Mouse (Mus musculus): ENCODE measurements at regions not wholly inside any gene's neighbourhood (a gene's known extent, or its start where the extent isn't known, plus 50 kb on each side); places are given as distances from the start of the nearest gene placed in this dataset.

GRCm38 (mm10) chr3:8736239-8736953 lies 873.5 kb downstream of the Zfp704 start:
- 42% methylated on average over 10 of the region's 10 CpGs for WGBS (ENCODE audit: insufficient replicate concordance)
- no peaks in the 10 kb centered on the region for H3K9me3 ChIP-seq (replicated peaks)
- ATAC-seq (ENCODE audit: insufficient read depth), result no peak
- H3K9ac ChIP-seq, result no peak overlapping the region
- H3K4me1 ChIP-seq (replicated peaks), result no peaks in the 10 kb centered on the region
- no peaks in the 10 kb centered on the region for H3K36me3 ChIP-seq (replicated peaks)
- H3K4me2 ChIP-seq, result no peak overlapping the region
- H3K27me3 ChIP-seq, result no peaks in the 10 kb centered on the region
- no peak overlapping the region for H3K27ac ChIP-seq (replicated peaks)
- no peak overlapping the region for H3K4me3 ChIP-seq (replicated peaks)

DNA sequence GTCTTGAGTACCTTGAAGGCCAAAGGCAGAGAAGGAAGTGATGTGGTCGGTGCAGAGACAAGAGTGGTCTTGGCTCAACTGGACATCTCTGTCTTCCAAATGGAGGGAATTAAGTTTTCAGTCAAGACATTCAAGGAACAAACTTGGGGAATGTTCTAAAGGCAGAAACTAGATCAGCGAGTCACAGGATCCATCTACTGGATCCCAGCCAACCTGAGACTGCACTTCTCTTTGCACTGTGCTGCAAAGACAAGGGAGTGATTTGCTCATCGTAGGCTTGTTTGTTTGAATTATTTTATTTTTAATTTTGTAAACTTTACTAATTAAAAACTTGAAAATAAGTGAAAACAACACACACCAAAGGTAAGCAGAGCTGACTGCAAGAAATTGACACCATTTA lies 875.8 kb downstream of the Zfp704 start:
- no peak overlapping the region for H3K27ac ChIP-seq (replicated peaks)
- no peaks in the 10 kb centered on the region for H3K9me3 ChIP-seq (replicated peaks)
- H3K4me2 ChIP-seq, result no peak overlapping the region
- no peaks in the 10 kb centered on the region for H3K27me3 ChIP-seq
- H3K36me3 ChIP-seq (replicated peaks), result no peaks in the 10 kb centered on the region
- 52% methylated on average over 3 of the region's 3 CpGs for WGBS (ENCODE audit: insufficient replicate concordance)
- no peak overlapping the region for H3K9ac ChIP-seq
- H3K4me3 ChIP-seq (replicated peaks), result no peak overlapping the region
- no peak for ATAC-seq (ENCODE audit: insufficient read depth)
- no peaks in the 10 kb centered on the region for H3K4me1 ChIP-seq (replicated peaks)

DNA sequence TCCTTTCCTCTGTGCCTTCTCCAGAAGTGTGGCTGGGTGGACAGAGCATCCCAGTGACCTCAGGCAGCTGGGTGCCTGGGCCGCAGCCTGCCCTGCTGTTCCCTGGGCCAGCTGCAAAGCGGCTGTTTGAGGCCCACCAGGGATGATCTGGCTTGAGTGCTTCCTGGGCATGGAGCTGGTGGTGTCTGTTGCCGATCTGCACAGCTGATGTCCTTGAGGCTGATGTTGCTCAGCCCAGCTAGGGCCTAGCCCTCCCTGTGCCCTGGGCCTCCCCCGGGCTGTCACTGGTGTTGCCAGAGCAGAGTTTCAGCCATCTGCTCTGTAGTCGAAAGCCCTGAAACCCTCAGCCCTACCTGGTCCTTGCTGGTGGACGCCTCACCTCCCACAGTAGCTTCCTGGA lies 878.5 kb downstream of the Zfp704 start:
- Histone ChIP-seq H3K27me3 (no peaks in the 10 kb centered on the region), H3K27ac (replicated peaks) (no peak overlapping the region), H3K9ac (no peak overlapping the region), H3K4me2 (no peak overlapping the region), H3K4me1 (replicated peaks) (no peaks in the 10 kb centered on the region), H3K4me3 (replicated peaks) (no peak overlapping the region), H3K36me3 (replicated peaks) (no peaks in the 10 kb centered on the region), H3K9me3 (replicated peaks) (no peaks in the 10 kb centered on the region)
- 61% methylated on average over 6 of the region's 6 CpGs for WGBS (ENCODE audit: insufficient replicate concordance)
- no peak for ATAC-seq (ENCODE audit: insufficient read depth)

DNA sequence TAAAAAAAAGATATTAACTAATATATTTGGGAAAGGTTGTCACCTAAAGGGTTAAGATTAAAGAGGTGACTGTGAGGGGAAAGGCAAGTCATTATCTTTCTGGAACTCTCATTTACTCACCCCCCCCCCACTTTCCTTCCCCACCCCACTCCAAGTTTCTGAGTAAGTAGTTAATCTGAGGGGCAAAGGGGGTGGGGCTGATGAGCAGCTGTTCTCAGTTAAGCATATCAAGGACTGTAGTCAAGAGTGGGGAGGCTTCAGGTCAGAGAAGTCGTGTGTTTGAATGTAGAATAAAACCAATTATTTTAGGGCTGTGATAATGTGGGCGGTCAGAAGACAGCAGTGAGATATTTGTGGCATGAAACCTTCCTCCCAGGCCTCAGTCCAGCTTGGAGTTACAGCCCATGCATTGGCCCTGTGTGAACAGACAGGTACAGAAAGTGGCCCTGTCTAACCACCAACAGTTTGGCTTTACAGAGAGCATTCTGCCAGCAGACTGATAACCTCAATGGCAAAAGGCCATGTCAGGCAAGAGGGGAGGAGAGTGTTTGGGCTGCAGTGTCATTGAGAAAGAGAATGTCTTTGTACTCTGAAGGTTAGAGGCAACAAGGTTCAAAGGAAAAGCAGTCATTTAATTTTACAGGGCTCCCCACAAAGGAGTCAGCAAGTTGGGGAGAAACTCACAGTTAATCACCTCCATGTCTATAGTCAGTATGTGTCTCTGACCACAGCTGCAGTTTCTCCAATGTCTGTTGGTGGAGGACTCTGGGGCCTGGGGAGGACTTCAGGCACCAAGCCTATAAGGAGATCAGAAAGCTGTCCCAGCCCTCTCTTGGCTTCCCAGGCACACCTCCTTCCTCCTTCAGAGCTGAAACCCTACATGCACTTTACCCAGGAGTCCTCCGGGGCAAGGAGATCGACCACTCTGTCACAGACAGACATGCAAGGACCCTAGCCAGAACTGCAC lies 888.0 kb downstream of the Zfp704 start:
- Histone ChIP-seq H3K27me3 (peaks cover 23% of the 10 kb centered on the region), H3K4me3 (replicated peaks) (no peak overlapping the region), H3K9ac (no peak overlapping the region), H3K4me2 (no peak overlapping the region), H3K36me3 (replicated peaks) (no peaks in the 10 kb centered on the region), H3K27ac (replicated peaks) (no peak overlapping the region; the same call in 1 of the 2 replicates), H3K4me1 (replicated peaks) (peaks cover 25% of the 10 kb centered on the region), H3K9me3 (replicated peaks) (no peaks in the 10 kb centered on the region)
- ATAC-seq (ENCODE audit: insufficient read depth), result peak; percentile 66
- 28% methylated on average over 4 of the region's 4 CpGs for WGBS (ENCODE audit: insufficient replicate concordance)

GRCm38 (mm10) chr3:8720586-8721100 lies 889.2 kb downstream of the Zfp704 start:
- no peak overlapping the region for H3K4me3 ChIP-seq (replicated peaks)
- H3K4me1 ChIP-seq (replicated peaks), result peaks cover 31% of the 10 kb centered on the region
- WGBS (ENCODE audit: insufficient replicate concordance), result 49% methylated on average over 7 of the region's 7 CpGs
- ATAC-seq (ENCODE audit: insufficient read depth), result no peak
- H3K27me3 ChIP-seq, result peaks cover 32% of the 10 kb centered on the region
- no peaks in the 10 kb centered on the region for H3K36me3 ChIP-seq (replicated peaks)
- H3K9ac ChIP-seq, result no peak overlapping the region
- no peak overlapping the region for H3K27ac ChIP-seq (replicated peaks)
- no peak overlapping the region for H3K4me2 ChIP-seq
- H3K9me3 ChIP-seq (replicated peaks), result no peaks in the 10 kb centered on the region

- peaks cover 35% of the 10 kb centered on the region for H3K27me3 ChIP-seq
- H3K27ac ChIP-seq (replicated peaks), result no peak overlapping the region
- no peak for ATAC-seq (ENCODE audit: insufficient read depth)
- WGBS (ENCODE audit: insufficient replicate concordance), result 27% methylated on average over 9 of the region's 9 CpGs
- no peak overlapping the region for H3K9ac ChIP-seq
- peaks cover 31% of the 10 kb centered on the region for H3K4me1 ChIP-seq (replicated peaks)
- no peaks in the 10 kb centered on the region for H3K36me3 ChIP-seq (replicated peaks)
- H3K9me3 ChIP-seq (replicated peaks), result no peaks in the 10 kb centered on the region
- H3K4me3 ChIP-seq (replicated peaks), result no peak overlapping the region
- H3K4me2 ChIP-seq, result no peak overlapping the region
Observed at GRCm38 (mm10) chr3:8718206-8718605, 891.7 kb downstream of the Zfp704 start.

GRCm38 (mm10) chr3:8717334-8717812 lies 892.5 kb downstream of the Zfp704 start:
- ATAC-seq (ENCODE audit: insufficient read depth), result 0 out of 2 replicates have a peak, but pooled peaks have one; percentile 11
- Histone ChIP-seq H3K9ac (no peak overlapping the region), H3K27ac (replicated peaks) (no peak overlapping the region), H3K4me1 (replicated peaks) (peaks cover 34% of the 10 kb centered on the region), H3K27me3 (peaks cover 35% of the 10 kb centered on the region), H3K4me3 (replicated peaks) (peak overlapping the region; percentile 7; the same call in 1 of the 2 replicates), H3K9me3 (replicated peaks) (no peaks in the 10 kb centered on the region), H3K36me3 (replicated peaks) (no peaks in the 10 kb centered on the region), H3K4me2 (peak overlapping the region; percentile 52)
- 5% methylated on average over 18 of the region's 18 CpGs for WGBS (ENCODE audit: insufficient replicate concordance)

All from liver, embryonic 15.5 days (tissue).